Mouse (Mus musculus) midbrain, embryonic 13.5 days (tissue): ENCODE measurements around the gene Adgra3. TPM values are rescaled to one million over a fixed set of nuclear protein-coding genes. Genes with fewer than 3 reads are reported as not detected.

Experiments
- ATAC-seq: fragments of 200-750 bp; cut with Nextera tagmentation; 2 replicates; pipeline ENCODE4 v1.8.0; 2017; ENCODE audit warnings: mild to moderate bottlenecking, moderate TSS enrichment, moderate library complexity
- H3K27ac ChIP-seq: fragments of 300-500 bp; sonication (generic); 2 replicates; pipeline ENCODE4 v1.5.1; 2015; ENCODE audit warnings: inconsistent platforms, mild to moderate bottlenecking, moderate library complexity
- H3K27me3 ChIP-seq: fragments of 300-500 bp; sonication (generic); 2 replicates; pipeline ENCODE4 v1.6.1; 2015; ENCODE audit warnings: mild to moderate bottlenecking, inconsistent platforms
- H3K36me3 ChIP-seq: fragments of 300-500 bp; sonication (generic); 2 replicates; pipeline ENCODE4 v1.6.1; 2015; ENCODE audit warnings: mild to moderate bottlenecking, inconsistent platforms
- H3K4me1 ChIP-seq: fragments of 300-500 bp; sonication (generic); replicated peaks from 2 replicates; pipeline ENCODE4 v1.6.1; 2015; ENCODE audit warnings: inconsistent platforms
- H3K4me2 ChIP-seq: fragments of 300-500 bp; sonication (generic); replicated peaks from 2 replicates; pipeline ENCODE4 v1.6.1; 2015; ENCODE audit warnings: moderate library complexity, mild to moderate bottlenecking, inconsistent platforms
- H3K4me3 ChIP-seq: fragments of 300-500 bp; sonication (generic); replicated peaks from 2 replicates; pipeline ENCODE4 v1.5.1; 2015; ENCODE audit warnings: mild to moderate bottlenecking, inconsistent platforms
- H3K9ac ChIP-seq: fragments of 300-500 bp; sonication (generic); replicated peaks from 2 replicates; pipeline ENCODE4 v1.6.1; 2015; ENCODE audit warnings: mild to moderate bottlenecking, inconsistent platforms
- H3K9me3 ChIP-seq: fragments of 300-500 bp; sonication (generic); 2 replicates; pipeline ENCODE4 v1.6.1; 2016; ENCODE audit warnings: mild to moderate bottlenecking, inconsistent platforms
- WGBS: fragments of 180-500 bp; shearing (Covaris S2); methylation state at CpG from one replicate; pipeline ENCODE4 v1.1.7; 2015; 5-methylcytosine and 5-hydroxymethylcytosine counted together
- polyA plus RNA-seq: library from polyadenylated mRNA; unstranded; fragments of >200 nt; fragmentation: Nextera tagmentation; extraction: Ambion mirVana; gene quantifications from 2 replicates; pipeline ENCODE4 v1.2.1, GENCODE M21; 2015

The Adgra3 gene
- polyA plus RNA-seq, 1 experiment from 2014 or later, result 21.4 TPM

DNA sequence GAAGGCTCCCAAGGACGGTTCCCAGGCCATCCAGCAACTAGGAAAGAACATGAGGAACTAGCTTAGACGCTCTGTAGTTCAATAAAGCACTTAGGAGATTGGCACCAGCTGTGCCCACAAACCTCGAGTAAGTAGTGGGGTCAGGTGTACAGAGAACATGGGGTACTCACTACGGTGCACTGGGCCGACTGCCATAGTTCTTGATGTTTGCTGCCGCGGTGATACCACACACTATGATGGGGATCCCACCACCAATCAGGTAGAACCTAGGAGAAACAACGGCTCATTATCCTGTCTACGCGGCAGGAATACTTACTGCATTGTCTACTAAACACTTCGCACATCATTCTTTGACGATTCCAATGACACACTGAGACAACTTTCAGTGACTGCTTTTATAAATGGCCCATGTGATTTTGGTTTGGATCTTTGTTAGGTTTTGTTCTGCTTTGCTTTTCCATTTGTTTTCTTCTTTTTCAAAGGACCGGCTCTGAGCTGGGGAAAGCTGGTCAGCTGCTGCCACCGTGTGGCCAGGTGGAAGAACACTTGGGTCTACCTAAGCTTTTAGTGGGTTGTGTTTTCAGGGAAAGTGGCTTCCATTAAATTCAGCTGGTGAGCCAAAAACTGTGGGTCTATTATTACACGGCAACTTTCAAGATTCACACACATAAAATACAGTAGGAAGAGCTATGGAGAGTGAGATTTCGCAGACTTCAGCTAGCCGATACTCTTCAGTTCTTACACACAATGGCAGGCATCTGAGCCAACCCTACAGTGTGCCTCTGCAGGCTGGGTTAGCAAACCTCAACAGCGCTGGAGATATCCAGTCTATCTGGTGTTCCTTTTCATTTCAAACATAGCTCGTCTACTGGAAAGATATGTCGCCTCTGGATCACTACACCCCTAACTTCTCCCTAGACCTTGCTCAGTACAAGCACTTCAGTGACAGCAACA is 97.1 kb downstream of the Adgra3 start:
- ATAC-seq, result peak; percentile 87
- no peaks in the 10 kb centered on the region for H3K4me1 ChIP-seq
- H3K36me3 ChIP-seq, result peaks cover 52% of the 10 kb centered on the region
- no peaks in the 10 kb centered on the region for H3K9me3 ChIP-seq
- WGBS, result 88% methylated on average over 20 of the region's 20 CpGs
- H3K27ac ChIP-seq, result no peak overlapping the region
- H3K9ac ChIP-seq, result no peak overlapping the region
- no peak overlapping the region for H3K4me3 ChIP-seq
- H3K4me2 ChIP-seq, result no peak overlapping the region
- no peaks in the 10 kb centered on the region for H3K27me3 ChIP-seq

DNA sequence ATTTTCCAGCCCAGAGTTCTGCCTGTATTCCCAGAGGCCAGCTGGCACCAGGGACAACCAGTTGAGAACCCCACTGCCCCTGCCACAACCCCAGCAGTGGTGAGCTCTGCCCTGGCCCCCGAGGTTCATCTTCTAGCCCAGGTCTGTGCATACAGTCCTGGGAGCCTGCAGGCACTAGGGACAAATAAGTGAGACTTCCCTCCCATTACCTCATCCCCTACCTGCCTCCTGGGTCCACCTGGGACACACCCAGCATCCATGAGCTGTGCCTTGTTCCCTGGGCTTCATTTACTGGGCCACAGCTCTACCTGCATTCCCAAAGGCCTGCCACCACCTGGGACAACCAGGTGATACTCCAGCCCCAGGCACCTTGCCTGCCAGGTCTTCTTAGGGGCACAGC is 122.5 kb downstream of the Adgra3 start:
- Histone ChIP-seq H3K9me3 (no peaks in the 10 kb centered on the region), H3K4me3 (no peak overlapping the region), H3K36me3 (no peaks in the 10 kb centered on the region), H3K4me1 (no peaks in the 10 kb centered on the region), H3K9ac (no peak overlapping the region), H3K27ac (no peak overlapping the region), H3K27me3 (no peaks in the 10 kb centered on the region), H3K4me2 (no peak overlapping the region)
- no peak for ATAC-seq
- WGBS, result 82% methylated on average over 1 of the region's 1 CpGs

DNA sequence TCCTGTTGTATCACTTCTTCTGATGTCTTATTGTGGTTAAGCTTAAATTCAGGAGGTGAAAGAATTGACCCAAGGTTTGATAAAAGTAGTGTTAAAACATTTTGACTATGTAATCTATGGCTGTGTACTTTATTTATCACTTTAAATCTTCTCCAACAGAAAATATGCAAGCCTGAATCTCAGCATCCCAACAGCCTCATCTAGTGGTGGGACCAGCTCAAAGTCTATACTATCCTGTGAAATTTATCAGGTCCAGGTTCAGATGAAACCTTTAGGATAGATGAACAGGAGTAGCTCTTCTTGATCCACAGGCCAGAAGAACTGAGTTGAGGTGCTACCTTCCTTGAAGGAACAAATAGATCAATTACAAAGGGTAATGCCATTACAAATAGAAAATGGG is 134.1 kb downstream of the Adgra3 start:
- no peaks in the 10 kb centered on the region for H3K4me1 ChIP-seq
- H3K27me3 ChIP-seq, result no peaks in the 10 kb centered on the region
- no peak overlapping the region for H3K9ac ChIP-seq
- H3K4me3 ChIP-seq, result no peak overlapping the region
- no peak overlapping the region for H3K4me2 ChIP-seq
- ATAC-seq, result no peak
- H3K36me3 ChIP-seq, result no peaks in the 10 kb centered on the region
- H3K27ac ChIP-seq, result no peak overlapping the region
- no peaks in the 10 kb centered on the region for H3K9me3 ChIP-seq

DNA sequence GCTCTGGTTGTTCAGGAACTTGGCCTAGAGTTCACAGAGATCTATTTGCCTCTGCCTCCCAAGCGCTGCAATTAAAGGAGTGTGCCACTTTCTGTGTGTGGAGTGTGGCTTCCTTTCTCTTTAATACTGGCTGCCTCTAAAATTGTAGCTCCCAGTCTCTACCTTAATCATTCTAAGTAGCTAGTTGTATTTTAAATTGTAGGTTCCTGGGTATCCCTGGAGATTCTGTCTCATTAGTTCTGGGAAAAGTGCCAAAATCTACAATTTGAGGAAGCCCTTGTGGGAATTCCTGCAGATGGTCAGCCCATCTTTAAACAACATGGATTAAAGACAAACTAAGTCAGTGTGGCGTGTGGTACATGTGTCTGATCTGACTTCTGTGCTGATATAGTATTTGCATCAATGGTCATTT is 143.1 kb downstream of the Adgra3 start:
- Histone ChIP-seq H3K36me3 (no peaks in the 10 kb centered on the region), H3K27me3 (no peaks in the 10 kb centered on the region), H3K27ac (no peak overlapping the region), H3K9me3 (no peaks in the 10 kb centered on the region), H3K4me3 (no peak overlapping the region), H3K4me2 (no peak overlapping the region), H3K4me1 (no peaks in the 10 kb centered on the region), H3K9ac (no peak overlapping the region)
- peak; percentile 60; the same call in 1 of the 2 replicates for ATAC-seq
- 64% methylated on average over 2 of the region's 2 CpGs for WGBS
